Mouse (Mus musculus) heart, adult 2 months (tissue): ENCODE data around the gene Gm266. TPM values are rescaled to one million over a fixed set of nuclear protein-coding genes. Genes with fewer than 3 reads are reported as not detected.

Source experiments
- DNase-seq, 2 experiments: peaks; one replicate each; pipeline ENCODE4 v3.0.0; 2021
- H3K27ac ChIP-seq: fragments of 200-600 bp; 2 replicates; pipeline ENCODE4 v1.8.1; 2022
- H3K27me3 ChIP-seq: fragments of 200-500 bp; 2 replicates; pipeline ENCODE4 v1.6.1; 2012; ENCODE audit warnings: mild to moderate bottlenecking, low read length, inconsistent platforms, mixed read lengths; ENCODE audit not compliant: control insufficient read depth, insufficient read depth
- H3K36me3 ChIP-seq: fragments of 200-500 bp; 2 replicates; pipeline ENCODE4 v1.6.1; 2012; ENCODE audit warnings: low read length, inconsistent platforms; ENCODE audit not compliant: control insufficient read depth, insufficient read depth
- H3K4me1 ChIP-seq: fragments of 200-500 bp; 2 replicates; pipeline ENCODE4 v1.6.1; 2011; ENCODE audit warnings: low read length; ENCODE audit not compliant: control insufficient read depth, insufficient read depth
- H3K4me3 ChIP-seq: fragments of 200-600 bp; 2 replicates; pipeline ENCODE4 v1.8.1; 2022
- H3K79me2 ChIP-seq: fragments of 200-500 bp; replicated peaks from 2 replicates; pipeline ENCODE4 v1.6.1; 2012; ENCODE audit warnings: mild to moderate bottlenecking, inconsistent platforms, low read length, moderate library complexity, mixed read lengths; ENCODE audit not compliant: control insufficient read depth, insufficient read depth
- H3K9ac ChIP-seq: fragments of 200-500 bp; 2 replicates; pipeline ENCODE4 v1.6.1; 2012; ENCODE audit warnings: low read depth, mild to moderate bottlenecking, control low read depth, inconsistent platforms, low read length, mixed read lengths
- CTCF ChIP-seq: fragments of 200-600 bp; IDR thresholded peaks from 2 replicates; pipeline ENCODE4 v1.8.1; 2022; ENCODE audit warnings: antibody characterized with exemption, mild to moderate bottlenecking, moderate library complexity
- EP300 ChIP-seq: fragments of 200-500 bp; IDR thresholded peaks from 2 replicates; pipeline ENCODE4 v1.6.1; 2011; ENCODE audit warnings: low read depth, low read length, control low read depth; ENCODE audit not compliant: insufficient read depth
- POLR2A ChIP-seq: fragments of 200-500 bp; IDR thresholded peaks from 2 replicates; pipeline ENCODE4 v1.6.1; 2011; ENCODE audit warnings: mild to moderate bottlenecking, low read depth, low read length, control low read depth; ENCODE audit not compliant: insufficient read depth
- WGBS: fragments of 180-500 bp; shearing (Covaris S2); methylation state at CpG from one replicate; pipeline ENCODE4 v1.1.7; 2018; 5-methylcytosine and 5-hydroxymethylcytosine counted together
- intact Hi-C: fragments of 180-260 bp; cut with DNase I; formaldehyde crosslinking; loops from one replicate; pipeline ENCODE4 v1.15.1; 2025
- polyA plus RNA-seq: library from polyadenylated mRNA; depleted of rRNA; stranded (reverse); fragments of >200 nt; gene quantifications from 2 replicates; pipeline ENCODE4 v1.2.3, GENCODE M21; 2012
- total RNA-seq, 2 experiments: library from RNA; stranded (reverse); gene quantifications; 2 replicates each; pipeline ENCODE4 v1.2.3; 2021

Gene Gm266
- total and polyA plus RNA-seq, 3 experiments = 0.36 to 0.88 (median 0.39) TPM

DNA sequence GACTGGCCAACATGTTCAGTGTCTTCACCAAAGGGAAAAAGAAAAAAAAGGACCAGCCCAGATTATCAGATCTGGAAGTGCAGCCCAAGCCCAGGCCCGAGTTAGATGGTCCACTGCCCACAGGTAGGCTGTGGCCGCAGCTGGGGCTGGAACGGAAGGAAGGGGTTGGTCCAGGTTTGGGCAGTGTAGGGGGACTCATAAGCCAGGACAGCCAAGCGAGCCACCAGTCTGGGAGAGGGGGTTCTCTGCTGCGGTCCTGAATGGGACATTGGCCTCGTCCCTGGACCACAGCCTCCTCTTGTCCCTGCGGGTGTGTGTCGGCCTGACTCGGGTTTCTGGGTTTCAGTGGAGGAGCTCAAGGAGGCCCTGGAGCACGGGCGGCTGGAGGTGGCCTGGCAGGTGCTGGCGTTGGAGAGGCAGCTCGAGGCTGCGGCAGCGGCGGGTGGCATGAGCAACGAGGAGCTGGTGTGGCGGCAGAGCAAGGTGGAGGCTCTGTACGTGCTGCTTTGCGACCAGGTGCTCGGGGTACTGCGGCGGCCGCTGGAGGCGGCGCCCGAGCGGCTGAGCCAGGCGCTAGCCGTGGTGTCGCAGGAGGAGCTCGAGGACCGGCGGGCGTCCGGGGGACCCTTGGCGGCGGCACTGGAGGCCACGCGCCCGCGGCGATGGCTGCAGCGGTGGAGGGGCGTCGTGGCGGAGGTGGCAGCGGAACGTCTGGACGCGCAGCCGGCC, 40.3 kb downstream of the Gm266 start:
- intact Hi-C loops = no loop called here
- Histone ChIP-seq H3K4me3 (no peak overlapping the region), H3K79me2 (no peaks in the 10 kb centered on the region), H3K27me3 (no peaks in the 10 kb centered on the region), H3K4me1 (peaks cover 12% of the 10 kb centered on the region), H3K9ac (no peak overlapping the region), H3K27ac (no peak overlapping the region), H3K36me3 (no peaks in the 10 kb centered on the region)
- no peak for DNase-seq
- 67% methylated on average over 52 of the region's 52 CpGs for WGBS
- TF ChIP-seq CTCF (no peak), POLR2A (no peak), EP300 (no peak)

DNA sequence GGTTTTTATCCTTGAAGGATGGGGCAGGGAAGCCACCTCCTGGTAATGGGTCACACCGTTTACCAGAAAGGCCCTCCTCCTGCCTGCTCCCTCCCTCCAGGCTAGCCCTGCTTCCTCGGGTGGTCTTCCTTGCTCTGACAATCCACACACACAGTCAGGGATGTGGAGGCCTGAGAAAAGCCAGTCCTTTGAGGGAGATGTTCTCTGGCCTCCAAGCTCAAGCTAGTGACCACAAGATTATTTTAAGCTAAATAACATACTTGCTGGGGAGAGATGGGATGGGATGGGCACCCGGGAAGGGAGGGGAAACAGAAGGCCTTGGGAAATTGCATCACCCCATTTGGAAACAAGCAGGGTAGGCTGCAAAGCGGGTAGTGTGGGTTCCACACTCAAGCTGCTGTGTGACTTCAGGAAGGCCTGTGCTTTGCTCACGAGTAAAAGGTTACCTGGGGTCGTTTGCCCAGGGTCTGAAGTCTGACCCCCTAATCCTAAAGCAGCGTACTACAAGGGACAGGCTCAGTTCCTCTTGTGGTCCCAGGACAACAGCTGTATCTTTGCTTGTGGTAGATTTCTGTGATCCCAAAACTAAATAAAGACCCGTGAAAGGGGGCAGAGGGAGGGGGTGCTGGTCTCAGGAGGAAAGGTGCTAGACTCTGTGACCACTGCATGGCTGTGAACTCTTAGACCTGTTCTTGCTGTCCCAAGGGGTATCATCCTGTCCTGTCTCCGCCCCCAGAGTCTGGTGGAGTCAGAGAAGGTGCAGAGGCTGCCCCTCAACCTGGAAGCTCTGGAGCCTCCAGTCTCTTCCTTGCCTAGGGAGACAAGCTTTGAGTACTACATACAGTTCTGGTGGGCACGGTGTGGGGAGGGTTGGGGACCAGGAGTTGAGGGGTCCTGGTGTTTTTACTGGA, 41.4 kb downstream of the Gm266 start:
- intact Hi-C loops = loop anchor here (2.0 kb wide), 1 partner anchor 15 kb away; no protein-coding TSS in a partner anchor
- Histone ChIP-seq H3K9ac (0 out of 2 replicates have a peak overlapping the region, but pooled peaks have one; percentile 13), H3K4me3 (peak overlapping the region; percentile 65; the same call in 1 of the 2 replicates), H3K4me1 (peaks cover 3% of the 10 kb centered on the region), H3K36me3 (no peaks in the 10 kb centered on the region), H3K27ac (peak overlapping the region; percentile 94), H3K27me3 (no peaks in the 10 kb centered on the region), H3K79me2 (no peaks in the 10 kb centered on the region)
- 58% methylated on average over 10 of the region's 10 CpGs for WGBS
- DNase-seq = no peak
- TF ChIP-seq CTCF = no peak

DNA sequence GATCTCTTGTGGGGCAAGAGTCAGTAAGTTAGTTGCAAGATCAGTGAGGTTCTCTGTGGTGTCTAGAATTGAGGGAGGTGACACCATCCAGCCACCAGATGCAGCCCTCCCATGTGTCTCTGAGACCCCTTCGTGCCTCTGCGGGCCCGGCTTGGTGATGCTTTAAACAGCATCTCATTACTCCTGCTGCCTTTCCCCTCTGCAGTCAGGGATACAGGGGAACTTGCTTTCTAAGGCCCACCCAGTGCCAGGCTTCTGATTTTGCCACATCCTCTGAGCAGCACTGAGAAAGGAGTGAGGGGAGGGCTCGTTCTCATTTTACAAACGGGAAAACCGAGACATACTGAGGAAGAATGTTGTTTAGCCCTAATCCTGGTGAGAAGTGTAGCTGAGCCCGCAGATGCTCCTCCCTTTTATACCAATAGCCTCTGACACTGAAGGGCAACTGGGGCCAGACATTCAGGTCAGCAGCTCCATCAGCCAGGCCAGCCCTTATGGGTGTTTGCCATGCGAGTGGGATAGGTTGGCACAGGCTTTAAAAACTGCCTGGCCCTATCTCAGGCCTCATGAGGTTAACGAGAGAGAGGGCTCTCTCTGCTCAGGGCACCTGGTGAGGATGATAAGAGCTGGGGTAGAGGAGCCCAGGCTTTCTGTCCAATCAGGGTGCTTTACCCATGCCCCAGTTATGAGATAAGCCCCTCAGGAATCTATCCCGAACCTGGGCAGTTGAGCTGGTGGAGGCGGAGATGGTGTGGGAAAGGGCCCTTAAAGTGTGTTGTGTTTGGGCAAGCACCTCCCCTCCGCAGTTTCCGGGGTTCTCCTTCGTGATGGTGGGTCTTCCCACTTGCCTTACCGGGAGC, 42.4 kb downstream of the Gm266 start:
- 37% methylated on average over 15 of the region's 15 CpGs for WGBS
- peak in 1 of 2 experiments; percentile 71 for DNase-seq
- intact Hi-C loops = loop anchor here (2.0 kb wide), 1 partner anchor 14 kb away; no protein-coding TSS in a partner anchor

DNA sequence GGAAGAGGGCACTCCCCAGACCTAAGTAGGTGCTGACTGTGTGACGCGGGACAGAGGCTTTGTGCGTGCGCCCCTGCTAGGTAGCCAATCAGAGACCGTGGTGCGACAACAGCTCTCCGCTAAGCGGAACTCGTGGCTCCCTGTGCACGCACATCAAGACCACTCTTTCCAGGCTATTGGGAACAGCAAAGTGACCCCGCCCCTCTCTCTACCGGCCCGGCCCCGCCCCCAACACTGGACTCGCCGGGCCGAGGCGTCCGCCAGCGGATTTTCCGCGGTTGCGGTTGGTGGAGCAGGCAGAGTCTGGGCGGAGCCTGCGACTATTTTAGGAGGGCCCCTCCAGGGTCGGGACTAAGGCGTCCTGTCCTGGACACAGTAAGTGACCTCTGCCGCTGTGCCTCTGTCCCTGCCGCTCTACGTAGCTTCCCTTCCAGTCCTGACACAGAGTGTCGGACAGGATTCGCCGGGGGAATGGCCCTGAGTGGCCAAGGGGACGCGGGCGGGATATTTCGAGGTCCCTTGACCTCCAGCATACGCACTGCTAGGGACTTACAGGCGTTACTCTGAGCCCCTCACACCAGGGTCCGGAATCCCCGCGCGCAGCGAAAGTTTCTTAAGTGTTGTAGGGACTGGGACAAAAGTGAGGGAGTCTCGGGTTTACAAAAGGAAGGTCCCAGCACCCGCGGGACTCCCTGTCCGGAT, 43.2 kb downstream of the Gm266 start, which contains the start of gene Tnfaip2:
TSS of gene Tnfaip2 (plus strand) at position 161 of the 702 bp plus-strand sequence.
- H3K4me1 ChIP-seq = peaks cover 3% of the 10 kb centered on the region
- 2% methylated on average over 48 of the region's 48 CpGs for WGBS
- H3K27me3 ChIP-seq = no peaks in the 10 kb centered on the region
- H3K27ac ChIP-seq = peak within 1 kb of the TSS; percentile 94
- peak within 1 kb of the TSS; percentile 65 for H3K4me3 ChIP-seq
- intact Hi-C loops = loop anchor here (2.0 kb wide), 1 partner anchor 14 kb away; no protein-coding TSS in a partner anchor
- H3K9ac ChIP-seq = peak within 1 kb of the TSS; percentile 78
- TF ChIP-seq POLR2A (peak; percentile 95), EP300 (no peak)
- H3K36me3 ChIP-seq = no peaks in the 10 kb centered on the region
- DNase-seq = peak; percentile 89 to 91
- H3K79me2 ChIP-seq = no peaks in the 10 kb centered on the region

More for the DNA sequence above, 42.4 kb downstream of the Gm266 start:
- peaks cover 2% of the 10 kb centered on the region for H3K4me1 ChIP-seq
- peak; percentile 59 for TF ChIP-seq POLR2A
- TF ChIP-seq EP300 = peak; percentile 62; the same call in 1 of the 2 replicates
- TF ChIP-seq CTCF = no peak
- peak overlapping the region; percentile 65 for H3K4me3 ChIP-seq
- no peaks in the 10 kb centered on the region for H3K27me3 ChIP-seq
- no peaks in the 10 kb centered on the region for H3K36me3 ChIP-seq
- peak overlapping the region; percentile 78 for H3K9ac ChIP-seq
- H3K79me2 ChIP-seq = no peaks in the 10 kb centered on the region
- H3K27ac ChIP-seq = peak overlapping the region; percentile 94

DNA sequence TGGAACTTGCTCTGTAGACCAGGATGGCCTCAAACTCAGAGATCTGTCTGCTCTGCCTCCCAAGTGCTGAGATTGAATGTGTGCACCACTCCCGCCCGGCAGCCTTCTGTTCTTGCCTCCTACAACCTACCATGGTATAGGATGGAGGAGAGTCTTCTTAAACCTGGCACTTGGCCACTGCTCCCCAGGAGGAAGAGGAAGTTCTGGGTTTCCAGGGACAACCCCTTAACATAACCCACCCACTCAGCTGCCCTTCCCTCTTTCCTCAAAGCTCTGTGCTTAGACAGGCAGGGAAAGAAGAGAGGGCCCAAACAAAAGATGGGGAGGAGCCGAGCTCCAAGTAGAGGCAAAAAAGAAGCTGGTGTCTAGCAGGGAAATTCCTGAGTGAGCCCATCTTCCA, 44.1 kb downstream of the Gm266 start:
- intact Hi-C loops = no loop called here
- TF ChIP-seq POLR2A = no peak
- TF ChIP-seq EP300 = no peak
- TF ChIP-seq CTCF = no peak
- no peaks in the 10 kb centered on the region for H3K27me3 ChIP-seq
- H3K36me3 ChIP-seq = no peaks in the 10 kb centered on the region
- WGBS = 74% methylated on average over 3 of the region's 3 CpGs
- no peaks in the 10 kb centered on the region for H3K79me2 ChIP-seq
- no peak for DNase-seq
- H3K4me3 ChIP-seq = no peak overlapping the region
- peaks cover 6% of the 10 kb centered on the region for H3K4me1 ChIP-seq
- H3K9ac ChIP-seq = no peak overlapping the region
- no peak overlapping the region for H3K27ac ChIP-seq
